Comparison of ENCODE assay signal across 21 mouse cellular contexts in genomic region chr17:67120863-67121262, GRCm38 (mm10).
A peak's percentile ranks its signal among the peaks of the same experiment; 100 is the strongest.
DNase-seq lines count a peak whose midpoint lies in the region; TF ChIP-seq lines count a peak whose summit lies in the region.
"Had no signal": no experiment of that assay in that cellular context is flagged by ENCODE, and none has a peak within 500 bp of the region (broad histone marks: within the 10 kb centered on the region; RNA-seq: fewer than 3 reads in every experiment).

No protein-coding gene starts in this region.

- no peak for TF ChIP-seq CTCF in gastrocnemius, adult 2 months (IDR thresholded peaks at IDR 0.05)

- intact Hi-C loops in gastrocnemius, adult 2 months (cut with DNase I), result no loop called here
- intact Hi-C loops in left cerebral cortex, postnatal 4 days (cut with DNase I), result no loop called here
- intact Hi-C loops in left cerebral cortex, postnatal 10 days (cut with DNase I), result no loop called here

- peak; percentile 39 to 53 for DNase-seq in cerebellum, postnatal 10 days
- DNase-seq in cerebellum, adult 8-10 months, result no peak
- DNase-seq in gastrocnemius, adult 2 months, result no peak
- no peak for DNase-seq in gastrocnemius, adult 8-10 months (ENCODE audit: low spot score in 2 of 2)
- peak; percentile 42 for DNase-seq in left cerebral cortex, postnatal 4 days
- DNase-seq in left cerebral cortex, postnatal 10 days (ENCODE audit: extremely low spot score in 1 of 2, low spot score in 2 of 2), result no peak
- peak; percentile 32 to 49 for DNase-seq in right cerebral cortex, postnatal 10 days (ENCODE audit: low spot score in 2 of 2)
- DNase-seq in right cerebral cortex, postnatal 36 days (ENCODE audit: low spot score in 2 of 2), result no peak
- DNase-seq: adrenal gland, adult 2 months; cerebellum, adult 9-11 months; gastrocnemius, postnatal 14 days; heart, postnatal 14 days; kidney, postnatal 36 days; layer of hippocampus, adult 9-11 months; liver, embryonic 13.5 days; spleen, adult 18-20 months; thymus, postnatal 36 days had no signal

- H3K27ac ChIP-seq in gastrocnemius, adult 2 months, result 0 out of 2 replicates have a peak overlapping the region, but pooled peaks have one; percentile 8
- H3K27ac ChIP-seq: embryonic facial prominence, embryonic 13.5 days; hindbrain, embryonic 14.5 days; limb, embryonic 13.5 days; liver, embryonic 13.5 days had no signal

- no peak overlapping the region for H3K4me3 ChIP-seq in gastrocnemius, adult 2 months
- H3K4me3 ChIP-seq: embryonic facial prominence, embryonic 13.5 days; limb, embryonic 13.5 days; liver, embryonic 13.5 days; megakaryocyte, embryonic 14.5 days had no signal

Comparison
In these comparisons a context has a peak if more than half of its experiments do, and no peak if none do; other contexts are left out.
1. DNase-seq: peak in cerebellum, postnatal 10 days (2 of 2), left cerebral cortex, postnatal 4 days (single experiment) and right cerebral cortex, postnatal 10 days (2 of 2); none in cerebellum, adult 8-10 months (single experiment), gastrocnemius, adult 2 months (single experiment), gastrocnemius, adult 8-10 months (0 of 2), left cerebral cortex, postnatal 10 days (0 of 2) and right cerebral cortex, postnatal 36 days (0 of 2).